Mouse (Mus musculus): ENCODE measurements around the gene Akt3.

The Akt3 gene

DNA sequence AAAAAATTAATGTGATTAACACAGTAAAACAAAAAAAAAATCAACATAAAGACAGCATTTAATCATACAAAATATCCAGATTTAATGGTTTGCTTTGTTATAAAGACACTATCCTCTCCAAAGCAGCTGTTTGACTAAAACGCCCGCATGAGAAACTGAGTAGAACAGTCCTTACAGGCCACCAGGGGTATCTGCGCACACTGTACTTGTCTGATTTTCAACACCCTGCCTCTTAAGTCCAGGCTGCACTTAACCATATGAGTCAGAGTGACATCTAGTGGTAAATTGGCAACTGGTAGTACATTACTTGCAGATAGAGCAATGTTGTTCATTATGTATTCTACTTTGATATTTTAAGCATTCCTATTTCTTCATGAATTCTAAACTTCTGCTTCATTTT, 69.3 kb downstream of the Akt3 start:
- no peak for DNase-seq (ENCODE audit: low spot score)

DNA sequence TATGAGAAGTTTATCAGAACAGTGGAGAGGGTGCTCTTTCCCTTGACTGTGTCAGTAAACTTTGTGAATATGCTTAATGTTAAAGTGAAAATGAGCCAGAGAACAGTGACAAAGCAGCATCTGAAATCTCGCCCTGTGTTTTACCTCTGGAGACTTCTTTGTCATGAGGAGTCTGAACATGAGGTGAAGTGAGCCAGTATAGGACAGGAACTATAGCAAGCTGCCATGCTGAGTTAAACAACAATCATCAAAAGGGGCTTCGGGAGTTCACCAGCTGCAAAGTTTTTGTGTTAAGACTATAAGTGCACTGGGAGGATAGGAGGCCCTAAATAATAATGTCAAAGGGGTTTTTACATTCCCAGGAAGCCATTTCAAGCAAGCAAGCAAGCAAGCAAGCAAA, 71.3 kb downstream of the Akt3 start:
- no peak for DNase-seq (ENCODE audit: low spot score)

DNA sequence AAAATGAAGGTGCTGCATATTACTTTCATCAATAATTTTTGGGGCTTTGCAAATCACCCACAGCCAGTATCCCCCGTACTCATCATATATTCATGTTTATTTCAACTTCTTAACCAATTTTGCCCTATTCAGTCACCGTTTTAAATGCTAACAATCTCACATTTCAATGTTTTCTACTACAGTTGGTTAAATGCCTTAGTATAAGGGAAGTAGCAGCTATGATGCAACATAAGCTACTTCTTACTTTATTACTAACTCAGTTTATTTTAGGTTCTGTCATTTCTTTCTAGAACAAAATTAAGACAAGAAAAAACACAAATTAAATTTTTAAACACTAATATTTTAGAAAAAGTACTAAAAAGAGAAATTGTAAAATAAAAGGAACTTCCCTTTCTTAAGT, 78.4 kb downstream of the Akt3 start:
- DNase-seq (ENCODE audit: low spot score): no peak

DNA sequence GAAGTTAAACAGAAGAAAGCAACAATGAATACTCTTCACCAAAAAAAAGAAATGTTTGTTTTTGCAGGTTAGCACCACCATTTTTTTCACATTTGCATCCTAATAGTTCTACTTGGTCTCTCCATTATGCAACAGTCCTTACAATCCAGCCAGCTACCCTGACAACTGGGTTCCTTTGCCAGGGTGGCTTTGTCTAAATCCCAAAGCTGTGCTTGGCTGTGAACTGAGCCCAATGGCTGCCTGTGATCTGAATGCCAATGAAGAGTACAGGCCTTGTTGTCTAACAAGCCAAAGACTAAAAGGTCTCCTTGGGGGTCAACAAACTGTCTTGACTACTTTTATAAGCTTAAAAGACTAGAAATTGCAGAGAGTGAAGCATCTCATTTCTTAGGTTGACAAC, 82.6 kb downstream of the Akt3 start:
- no peak for DNase-seq (ENCODE audit: low spot score)

DNA sequence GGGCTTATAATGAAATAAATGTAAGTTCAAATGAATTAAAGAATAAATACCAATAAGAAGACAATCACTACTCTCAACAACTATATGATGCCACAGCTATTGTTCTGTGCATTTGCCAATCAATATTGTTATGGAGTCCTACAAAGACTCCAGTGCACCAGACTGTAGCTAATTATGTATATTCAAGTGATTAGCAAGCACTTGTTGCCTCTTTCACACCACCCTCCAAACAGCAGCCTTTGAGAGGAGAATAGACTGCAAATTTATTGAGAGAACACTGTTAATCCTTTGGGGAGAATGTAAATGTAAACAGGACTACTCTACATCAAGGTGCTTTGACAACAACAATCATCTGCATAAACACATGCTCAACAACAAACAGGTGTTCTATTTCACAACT, 86.7 kb downstream of the Akt3 start:
- no peak for DNase-seq (ENCODE audit: low spot score)

DNA sequence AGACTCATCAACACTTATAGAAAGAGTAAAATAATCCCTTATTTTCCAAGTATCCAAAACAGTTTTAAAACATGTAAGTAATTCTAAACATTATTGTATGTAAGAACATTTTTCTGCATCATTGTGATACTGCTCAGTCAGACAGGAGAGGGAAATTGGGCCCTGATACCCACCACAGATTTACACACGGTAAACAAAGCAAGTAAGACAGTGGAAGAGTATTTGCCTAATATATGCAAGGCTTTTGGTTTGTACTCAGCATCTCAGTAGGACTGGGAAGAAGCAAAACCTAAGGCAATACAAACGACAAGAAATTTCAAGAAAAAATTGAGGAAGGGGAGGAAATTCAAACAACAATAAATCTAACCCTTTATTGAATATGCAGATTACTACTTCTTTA, 92.2 kb downstream of the Akt3 start:
- no peak for DNase-seq (ENCODE audit: low spot score)

DNA sequence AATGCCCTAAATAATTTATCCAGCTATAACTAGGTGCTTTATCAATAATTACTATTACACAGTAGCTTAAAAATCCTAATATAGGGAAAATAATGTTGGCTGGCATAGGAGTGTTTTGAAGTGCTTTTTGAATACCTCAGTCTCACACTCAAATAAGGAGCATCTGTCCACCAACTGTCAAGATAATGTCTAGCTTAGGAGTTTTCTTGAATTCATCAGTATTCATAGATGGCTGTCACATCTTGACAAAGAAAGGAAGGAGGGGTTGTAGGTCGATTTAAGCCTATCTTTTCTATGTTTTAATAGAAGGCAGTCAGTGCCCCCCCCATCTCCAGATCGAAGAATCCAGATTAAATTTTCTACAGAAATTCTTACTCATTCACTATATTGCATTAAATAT, 92.7 kb downstream of the Akt3 start:
- DNase-seq (ENCODE audit: low spot score): no peak

DNA sequence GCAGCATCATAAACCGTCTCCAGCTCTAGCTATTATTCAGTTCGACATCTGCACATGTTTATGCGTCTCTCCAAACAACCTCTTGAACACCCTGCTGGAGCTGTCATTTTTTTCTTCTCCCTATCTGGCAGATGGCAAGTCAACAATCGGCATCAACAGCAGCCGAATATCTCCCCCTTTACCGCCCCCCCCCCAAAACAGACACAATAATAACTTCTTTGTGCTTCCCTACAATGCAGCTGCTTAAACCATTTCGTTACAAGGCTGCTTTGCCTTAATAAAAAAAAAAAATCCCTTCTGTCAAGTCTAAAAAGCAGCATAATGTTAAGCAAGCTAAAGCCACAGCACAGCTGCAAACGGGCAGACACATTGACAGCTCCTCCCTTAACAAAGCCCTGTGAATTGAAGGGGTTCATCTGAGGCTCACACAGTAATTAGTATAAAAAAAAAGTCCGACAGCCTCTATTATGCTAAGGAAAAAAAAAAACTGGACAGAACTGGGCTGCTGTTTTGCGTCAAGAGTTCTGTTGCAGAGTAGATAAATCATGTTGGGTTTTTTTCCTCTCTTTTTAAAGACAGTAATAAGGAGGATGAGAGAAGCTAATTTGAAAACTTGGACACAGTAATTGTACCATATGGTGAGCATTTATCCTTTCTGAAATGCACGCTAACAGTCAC, 107.5 kb downstream of the Akt3 start:
- no peak for DNase-seq (ENCODE audit: low spot score)

DNA sequence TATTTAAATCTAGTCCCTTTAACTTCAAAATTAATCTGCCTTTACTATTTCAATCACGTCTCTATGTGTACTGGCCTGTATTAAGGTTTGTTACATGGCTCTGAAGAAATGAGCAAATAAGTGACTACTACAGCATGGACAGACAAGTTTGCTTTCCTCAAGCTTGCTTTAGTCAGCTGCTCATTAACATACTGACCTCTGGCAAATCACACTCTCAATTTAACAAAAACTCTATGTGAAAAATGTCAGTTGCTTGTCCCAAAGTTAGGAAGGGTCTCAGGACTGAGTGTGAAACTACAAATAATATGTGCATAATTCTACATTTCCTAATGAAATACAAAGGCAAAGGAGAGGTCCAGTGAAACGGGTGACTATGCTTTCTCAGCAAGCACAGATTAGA, 109.3 kb downstream of the Akt3 start:
- no peak for DNase-seq (ENCODE audit: low spot score)

DNA sequence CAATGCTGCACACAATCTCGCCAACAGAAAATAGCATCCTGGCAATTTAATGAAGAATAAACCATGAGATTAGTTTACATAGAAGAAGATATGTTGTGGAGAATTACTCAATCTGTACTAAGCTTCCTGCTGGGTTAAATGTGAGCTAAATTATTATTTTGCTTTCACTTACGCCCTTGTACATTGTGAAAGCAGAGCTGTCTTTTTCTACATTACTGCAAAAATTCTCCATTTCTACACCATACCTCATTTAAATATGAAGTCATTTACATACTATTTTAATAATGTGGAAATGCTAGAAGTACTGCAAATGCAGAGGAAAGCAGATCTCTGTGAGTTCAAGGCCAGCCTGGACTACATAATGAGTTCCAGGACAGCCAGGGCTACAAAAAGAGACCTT, 116.5 kb downstream of the Akt3 start:
- DNase-seq (ENCODE audit: low spot score): no peak

DNA sequence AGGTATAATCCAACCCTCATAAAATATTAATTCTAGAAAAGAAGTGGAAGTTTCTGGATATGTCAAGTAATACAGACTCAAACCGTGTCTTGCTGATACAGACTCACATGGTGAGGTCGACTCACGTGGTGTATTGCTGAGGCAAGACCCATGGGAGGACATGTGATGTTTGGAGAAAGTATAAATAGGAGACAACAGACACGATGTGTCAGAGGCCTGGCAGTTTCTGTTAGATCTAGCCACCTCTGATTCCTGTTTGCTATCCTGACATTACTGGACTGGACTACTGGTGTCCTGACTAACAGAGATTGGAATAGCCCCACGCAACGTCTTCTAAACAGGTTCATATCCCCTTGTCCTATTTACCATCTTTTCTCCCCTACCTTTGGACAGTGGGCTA, 118.4 kb downstream of the Akt3 start:
- no peak for DNase-seq (ENCODE audit: low spot score)

DNA sequence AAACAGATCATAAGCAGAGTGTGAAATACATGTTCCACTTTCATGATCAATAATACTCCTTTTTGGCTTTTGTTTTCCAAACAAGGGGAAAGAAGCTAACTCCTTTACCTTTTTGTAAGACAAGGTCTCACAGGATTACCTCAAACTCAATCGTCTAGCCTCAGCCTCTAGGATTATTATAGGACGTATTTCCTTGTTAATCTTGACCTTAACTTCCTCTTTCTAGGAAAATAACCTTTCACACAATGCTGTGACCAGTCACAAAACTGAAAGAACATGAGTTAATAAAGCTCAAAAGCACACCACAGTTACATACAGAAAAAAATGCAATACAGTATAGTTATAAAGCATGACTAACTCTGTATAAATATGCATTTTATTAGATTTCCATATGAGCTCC, 126.5 kb downstream of the Akt3 start:
- DNase-seq (ENCODE audit: low spot score): no peak

DNA sequence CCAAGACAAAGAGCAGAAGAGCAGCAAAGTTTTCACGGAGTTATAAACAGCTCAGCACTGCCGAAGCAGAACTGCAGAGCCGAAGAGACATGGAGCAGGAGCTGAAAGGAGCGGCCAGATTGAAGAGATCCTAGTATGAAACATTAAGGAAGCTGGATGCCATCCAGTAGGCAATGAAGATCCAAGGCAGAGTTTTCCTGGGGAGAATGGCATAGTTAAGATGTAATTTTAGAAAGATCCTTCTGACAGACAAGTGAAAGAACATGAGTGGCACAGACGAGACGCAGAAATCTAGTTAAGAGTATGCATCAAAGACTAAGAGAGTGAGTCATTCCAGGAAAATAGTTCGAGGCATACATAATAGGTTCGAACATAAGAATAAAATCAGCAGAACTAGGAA, 131.3 kb downstream of the Akt3 start:
- DNase-seq (ENCODE audit: low spot score): no peak

DNA sequence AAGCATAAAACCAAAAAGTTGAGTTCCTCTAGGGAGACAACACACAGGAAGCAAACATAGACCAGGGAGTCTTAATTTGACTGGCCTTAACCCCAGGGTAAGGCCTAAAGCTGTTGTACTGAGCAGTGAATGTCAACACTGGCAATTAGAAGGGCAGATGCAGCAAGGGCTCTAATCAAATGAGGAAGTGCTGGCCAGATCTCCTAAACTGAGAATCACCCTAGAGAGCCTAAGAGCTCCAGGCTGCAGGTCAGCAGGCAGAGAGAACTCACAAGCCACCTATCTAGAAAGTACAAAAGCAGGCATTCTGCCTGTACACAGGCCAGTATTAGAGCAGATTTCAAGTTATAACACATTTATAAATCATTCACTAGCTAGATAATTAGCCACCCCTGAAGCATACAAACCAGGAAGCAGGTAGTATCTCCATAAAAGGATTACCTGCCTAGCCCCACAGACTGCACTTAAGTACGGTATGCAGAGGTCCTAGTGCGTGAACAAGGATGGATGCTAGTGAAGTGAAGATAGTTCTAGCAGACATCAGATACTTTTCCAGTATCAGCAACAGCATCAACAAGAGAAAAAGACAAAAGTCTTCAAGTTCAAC, 147.2 kb downstream of the Akt3 start:
- no peak for DNase-seq (ENCODE audit: low spot score)

DNA sequence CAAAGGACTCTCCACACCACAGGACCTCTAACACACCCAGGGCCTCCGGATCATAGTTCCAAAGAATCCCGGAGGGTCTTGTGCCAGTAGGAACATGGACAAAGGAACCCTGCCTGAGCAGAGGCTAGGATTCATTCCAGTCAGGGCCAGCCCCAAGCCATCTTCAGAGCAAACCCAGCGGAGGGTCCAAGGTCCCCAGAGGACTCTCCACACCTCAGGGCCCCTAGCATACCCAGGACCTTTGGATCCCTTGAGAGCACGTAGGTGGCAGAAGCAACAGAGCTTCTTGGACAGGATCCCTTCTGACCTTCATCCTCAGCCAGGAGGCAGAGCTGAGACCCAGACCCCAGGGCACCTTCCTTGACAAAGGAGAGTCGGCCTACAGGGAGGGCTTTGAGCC, 167.5 kb downstream of the Akt3 start:
- no peak for DNase-seq (ENCODE audit: low spot score)

DNA sequence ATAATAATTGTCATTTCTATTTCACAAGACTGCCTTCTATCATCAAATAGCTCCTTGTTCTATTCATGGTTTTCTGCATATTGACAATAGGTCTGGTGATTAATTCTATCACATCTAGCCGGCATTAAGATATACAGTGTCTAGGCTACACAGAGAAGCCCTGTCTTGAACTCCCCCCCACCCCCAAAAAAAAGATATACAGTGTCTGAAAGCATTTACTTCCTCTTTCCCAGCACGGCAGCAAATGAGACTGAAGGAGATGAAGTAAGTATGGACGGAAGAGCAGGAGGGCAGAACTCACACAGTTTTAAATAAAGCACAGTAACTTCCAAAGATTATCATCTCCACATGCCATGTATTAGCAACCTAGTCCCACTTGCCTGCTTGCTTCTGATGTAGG, 168.5 kb downstream of the Akt3 start:
- no peak for DNase-seq (ENCODE audit: low spot score)

DNA sequence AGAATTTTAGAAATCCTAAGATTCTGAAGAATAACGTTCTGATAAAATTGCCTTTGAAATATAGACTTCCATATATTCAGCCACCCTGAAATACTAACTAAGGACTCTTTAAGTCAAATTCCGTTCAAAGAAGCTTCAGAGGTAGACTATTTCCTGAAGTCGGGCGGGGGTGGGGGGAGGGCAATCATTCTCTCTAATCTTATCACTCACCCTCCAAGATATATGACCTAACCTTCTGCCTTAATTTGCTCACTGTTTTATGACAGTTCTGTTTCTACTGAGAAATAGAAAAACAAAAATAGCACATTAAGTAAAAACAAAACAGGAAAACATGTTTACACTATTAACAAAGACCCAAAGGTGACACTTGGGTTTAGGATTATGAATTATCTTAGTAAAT, 169.0 kb downstream of the Akt3 start:
- no peak for DNase-seq (ENCODE audit: low spot score)

DNA sequence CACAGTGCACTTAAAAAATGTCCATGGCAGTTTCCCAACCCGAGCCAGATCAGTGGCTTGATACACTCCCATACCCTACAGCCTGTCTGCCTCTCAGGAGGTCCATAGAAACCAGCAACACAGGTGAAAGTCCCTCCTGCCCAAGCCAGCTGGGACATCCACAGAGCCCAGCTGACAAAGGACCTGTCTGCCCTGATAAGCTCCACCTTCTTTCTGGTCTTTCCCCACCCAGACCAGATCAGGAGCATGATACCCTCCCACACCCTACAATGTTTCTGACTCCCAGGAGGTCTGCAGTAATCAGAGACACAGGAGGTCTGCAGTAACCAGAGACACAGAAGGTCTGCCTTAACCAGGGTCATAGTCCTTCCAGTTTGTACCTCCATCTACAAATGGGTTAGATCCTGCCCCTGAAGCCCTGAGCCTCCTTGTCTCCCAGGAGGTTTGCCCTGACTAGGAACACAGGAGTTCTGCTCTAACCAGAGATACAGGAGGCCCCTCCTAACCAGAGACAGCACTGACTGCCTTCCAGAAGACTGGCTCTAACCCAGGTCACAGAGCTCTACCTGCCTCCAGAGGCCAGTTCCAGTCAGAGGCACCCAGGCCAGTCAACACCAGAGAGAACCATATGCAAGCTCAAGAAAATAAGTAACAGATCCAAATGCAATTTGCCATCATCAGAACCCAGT, 175.9 kb downstream of the Akt3 start:
- DNase-seq (ENCODE audit: low spot score): no peak

DNA sequence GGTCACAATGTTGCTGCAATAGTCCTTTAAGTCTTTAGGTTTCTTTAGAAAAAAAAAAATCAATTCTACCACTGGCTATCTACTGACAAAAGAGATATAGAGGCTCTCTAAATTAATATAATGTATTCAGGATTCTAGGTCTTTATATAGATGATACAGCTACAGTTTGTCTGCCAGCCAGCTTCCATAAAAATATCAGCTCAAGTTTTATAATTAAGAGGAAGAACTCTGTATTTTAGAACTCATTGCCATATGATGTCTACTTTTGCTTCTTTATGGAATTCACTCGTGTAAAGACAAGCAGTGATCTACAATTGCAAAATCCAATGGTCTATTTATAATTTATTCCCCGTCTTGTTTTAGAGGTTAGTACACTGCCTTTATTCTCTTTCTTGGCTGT, 188.8 kb downstream of the Akt3 start:
- DNase-seq (ENCODE audit: low spot score): no peak

DNA sequence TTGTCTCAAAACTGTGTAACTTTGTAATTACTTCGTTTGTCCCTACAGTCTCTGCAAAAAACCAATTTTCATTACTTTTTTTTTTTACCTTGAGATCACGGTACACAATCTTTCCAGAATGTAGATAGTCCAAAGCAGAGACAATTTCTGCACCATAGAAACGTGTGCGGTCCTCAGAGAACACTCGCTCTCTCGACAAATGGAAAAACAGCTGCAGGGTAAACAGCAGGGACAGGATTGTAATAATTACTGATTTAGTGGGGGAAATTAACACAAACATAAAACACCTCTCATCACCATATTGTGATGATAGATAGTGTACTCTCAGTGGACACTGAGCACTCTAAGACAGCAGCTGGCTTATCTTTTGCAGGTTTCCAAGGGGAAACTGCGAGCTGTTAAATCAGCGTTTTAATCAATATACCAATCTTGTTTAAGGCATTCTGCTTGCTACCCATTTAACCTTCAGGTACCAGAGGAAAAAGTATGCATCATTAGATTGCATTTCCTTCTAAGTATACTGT, 190.8 kb downstream of the Akt3 start:
- no peak for DNase-seq (ENCODE audit: low spot score)

DNA sequence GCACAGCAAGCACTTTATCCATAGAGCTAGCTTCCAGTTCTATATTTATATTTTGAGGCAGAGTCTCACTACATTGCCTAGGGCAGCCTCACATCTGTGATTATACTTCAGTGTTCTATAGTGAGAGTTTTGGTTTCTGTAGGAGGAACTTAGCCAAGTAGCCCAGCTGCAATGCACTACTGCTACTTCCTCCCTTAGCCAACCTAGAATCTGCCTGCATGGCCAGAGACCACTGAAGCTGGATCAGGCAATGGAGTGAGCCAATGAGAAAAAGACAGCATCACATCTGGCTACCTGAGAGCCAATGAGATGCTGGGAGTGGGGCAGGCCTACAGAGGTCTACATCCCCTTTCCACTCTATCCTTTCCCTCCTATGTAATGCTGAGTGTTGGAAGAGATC, 192.3 kb downstream of the Akt3 start:
- DNase-seq (ENCODE audit: low spot score): no peak

DNA sequence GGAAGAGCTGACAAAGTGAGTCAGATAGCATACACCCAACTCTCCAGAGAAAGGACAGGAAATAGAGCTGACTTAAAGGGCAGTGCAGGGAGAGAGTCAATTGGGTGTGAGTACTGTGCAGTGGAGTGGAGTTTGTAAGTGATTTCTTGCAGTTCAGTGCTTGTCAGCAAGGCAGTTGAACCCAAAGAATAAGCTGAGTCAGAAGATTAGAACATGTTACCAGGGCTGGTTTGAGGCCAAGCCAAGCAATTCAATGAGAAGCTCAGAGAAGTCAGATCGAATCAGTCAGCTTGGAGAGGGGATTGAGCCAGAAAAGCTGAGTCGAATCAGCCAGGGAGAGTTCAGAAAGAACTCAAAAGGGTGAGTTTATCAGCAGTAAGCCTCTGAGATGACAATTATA, 196.2 kb downstream of the Akt3 start:
- DNase-seq (ENCODE audit: low spot score): no peak

DNA sequence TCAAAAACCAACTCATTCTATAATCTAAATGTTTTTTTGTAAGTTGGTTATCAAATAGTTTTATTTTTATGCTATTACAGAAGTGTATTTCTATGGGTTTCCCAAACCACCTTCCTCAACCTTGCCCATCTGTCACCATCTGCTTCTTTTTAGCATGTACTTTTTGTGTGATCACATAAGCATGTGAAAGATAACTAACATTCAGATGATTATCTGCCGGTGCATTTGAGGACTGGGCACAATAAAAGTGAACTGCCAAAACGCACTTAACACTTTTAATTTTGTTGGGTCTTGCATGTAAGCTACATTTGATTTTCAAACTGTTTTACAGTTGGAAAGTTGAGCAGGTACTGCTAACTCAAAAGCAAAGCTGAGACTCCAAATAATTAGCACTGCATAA, 203.1 kb downstream of the Akt3 start:
- no peak for DNase-seq (ENCODE audit: low spot score)

All from ovary, postnatal 36 days (tissue).